Mouse (Mus musculus) urinary bladder, postnatal 36 days (tissue): ENCODE results near the gene I0C0044D17Rik.

Experiments
- DNase-seq, 2 experiments: peaks; one replicate each; pipeline ENCODE4 v3.0.0; 2022; ENCODE audit warnings: low spot score in 2 of 2, mixed read lengths in 1 of 2

The I0C0044D17Rik gene

DNA sequence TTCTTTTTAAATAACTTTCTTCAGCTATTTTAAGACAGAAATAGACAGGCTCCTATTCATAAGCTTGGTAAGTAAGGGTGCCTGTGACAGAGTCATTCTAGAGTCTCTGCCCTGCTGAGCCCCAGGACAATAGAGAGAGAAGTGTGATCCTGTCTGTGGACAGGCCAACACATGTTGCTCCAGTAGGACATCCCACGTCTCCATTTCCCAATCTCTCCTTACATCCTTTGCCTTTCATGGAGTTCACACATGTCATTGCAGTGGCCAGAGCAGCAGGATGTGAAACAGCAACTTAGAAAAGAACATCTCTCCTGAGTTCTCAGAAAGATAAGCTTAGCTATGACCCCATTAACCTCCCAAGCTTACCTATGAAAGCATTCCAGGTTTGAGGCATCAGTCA, 8.1 kb upstream of the I0C0044D17Rik start:
- DNase-seq = no peak

DNA sequence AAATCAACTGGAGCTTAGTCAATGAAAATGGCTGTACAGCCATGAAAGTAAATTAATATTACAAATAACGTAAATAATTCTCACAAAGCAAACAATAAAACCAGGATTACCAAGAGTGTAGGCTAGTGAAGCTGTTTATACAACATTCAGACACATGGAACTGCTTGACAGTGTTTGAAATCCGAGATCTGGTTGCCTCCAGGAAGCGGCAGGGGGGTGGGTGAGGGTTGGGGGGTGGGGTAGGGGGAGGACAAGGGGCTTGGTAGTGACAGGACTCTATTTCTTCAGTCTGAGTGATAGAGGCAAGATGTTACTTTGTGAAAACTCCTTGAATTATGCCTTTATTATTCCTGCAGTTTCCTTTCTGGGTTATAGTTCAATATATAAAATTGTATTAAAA, 3.1 kb upstream of the I0C0044D17Rik start:
- DNase-seq = no peak

GRCm38 (mm10) chr4:98823047-98823446, 593 bp downstream of the I0C0044D17Rik start:
- no peak for DNase-seq

DNA sequence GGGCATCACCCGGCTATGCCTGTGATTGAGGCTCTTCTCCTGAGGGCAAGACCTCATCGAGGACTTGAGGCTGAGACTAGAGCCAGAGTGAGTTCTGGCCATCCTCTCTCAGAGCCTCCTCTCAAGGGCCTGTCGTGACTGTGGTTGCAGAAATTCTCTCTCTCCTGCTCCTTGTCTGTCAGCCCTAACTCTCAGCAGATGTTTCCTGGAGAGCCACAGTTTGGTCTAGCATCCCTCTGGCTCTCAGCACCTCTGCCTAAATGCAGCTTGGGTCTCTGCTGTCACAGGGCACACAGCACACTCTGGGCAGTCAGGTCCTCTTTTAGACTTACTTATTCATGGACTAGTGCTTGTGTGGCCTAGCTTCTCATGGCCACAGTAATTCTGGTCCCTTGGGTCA, 1.2 kb downstream of the I0C0044D17Rik start:
- DNase-seq = no peak

DNA sequence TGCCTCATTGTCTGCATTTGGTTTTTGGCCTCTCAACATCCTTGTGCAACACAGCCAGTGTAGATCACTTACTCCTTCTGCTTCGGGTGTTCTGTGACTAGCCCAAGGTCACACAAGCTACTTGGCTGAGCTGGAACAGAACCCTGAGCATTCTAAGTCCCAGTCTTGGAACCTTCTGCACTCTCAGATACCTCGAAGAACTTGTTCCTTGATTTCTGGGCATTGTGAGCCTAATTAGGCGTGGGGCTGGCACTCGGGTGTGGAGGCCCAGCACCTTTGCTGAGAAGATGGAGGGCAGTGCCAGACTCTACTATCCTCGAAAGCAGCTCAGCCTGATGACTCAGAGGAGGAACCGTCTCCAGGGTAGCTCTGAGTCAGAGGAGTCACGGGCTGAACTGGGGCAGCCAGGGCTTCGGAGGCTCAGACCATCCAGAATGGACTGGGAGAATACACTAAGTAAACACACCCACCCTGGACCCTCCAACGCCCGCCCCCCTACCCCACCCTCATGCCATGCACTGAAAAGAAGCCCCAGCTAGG, 4.4 kb downstream of the I0C0044D17Rik start:
- DNase-seq = peak in 1 of 2 experiments; percentile 15

GRCm38 (mm10) chr4:98817184-98817911, 6.3 kb downstream of the I0C0044D17Rik start, which contains the start of gene Kank4:
Gene Kank4 (minus strand): TSS chr4:98817537.
- DNase-seq = peak; percentile 15 to 59

- no peak for DNase-seq
These were observed 6.8 kb downstream of the I0C0044D17Rik start for GRCm38 (mm10) chr4:98816807-98817183.

DNA sequence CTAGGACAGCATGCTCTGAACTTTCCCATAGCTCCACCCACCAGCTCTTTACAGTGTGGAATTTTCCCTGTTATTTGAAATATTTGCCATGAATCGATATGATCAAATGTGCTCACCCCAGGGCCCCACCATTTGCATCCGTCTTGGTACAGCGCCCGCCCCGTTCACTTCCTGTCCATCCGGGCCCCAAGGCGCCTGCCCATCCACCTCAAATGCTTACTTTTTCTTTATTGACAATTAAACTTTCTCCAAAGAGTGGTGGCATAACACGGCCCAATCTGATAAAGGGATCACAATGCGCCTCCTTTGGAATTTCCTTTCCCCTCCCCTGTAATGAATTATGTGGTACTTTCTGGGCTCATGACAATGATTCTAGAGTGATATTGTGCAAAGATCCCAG, 17.3 kb downstream of the I0C0044D17Rik start:
- no peak for DNase-seq

DNA sequence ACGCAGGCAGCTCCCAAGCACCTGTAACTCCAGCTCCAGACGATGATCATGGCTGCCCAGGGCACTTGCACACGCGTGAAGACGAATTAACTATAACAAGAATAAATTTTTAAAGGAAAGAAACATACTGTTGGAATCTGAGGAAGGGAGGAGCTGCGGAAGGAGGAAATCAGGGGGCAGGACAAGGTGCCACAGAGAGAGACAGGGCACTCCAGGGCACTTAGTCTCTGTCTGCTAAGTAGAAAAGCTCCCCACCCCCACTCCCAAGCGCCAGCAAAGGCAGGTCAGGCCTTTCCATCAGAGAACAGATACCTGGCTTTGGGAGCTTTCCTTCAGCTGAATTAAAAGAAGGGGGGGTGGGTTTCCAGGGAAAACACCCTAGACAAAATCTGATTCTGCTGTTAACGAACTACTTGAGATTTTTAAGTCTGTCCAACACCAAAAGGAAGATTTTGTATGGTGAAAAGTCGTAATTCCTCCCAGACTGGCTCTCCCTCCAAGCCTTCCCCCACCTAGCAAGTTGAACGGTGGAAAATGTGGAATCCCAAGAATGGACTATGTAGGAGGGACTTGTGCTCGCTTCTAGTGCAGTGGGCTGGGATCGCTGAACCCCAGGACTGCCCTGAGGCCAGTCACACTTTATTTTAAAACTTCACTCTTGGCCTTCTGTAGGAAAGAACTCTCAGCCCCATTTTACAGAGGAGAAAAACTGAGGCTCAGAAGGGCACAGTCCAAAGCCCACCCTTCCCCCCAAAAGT, 18.2 kb downstream of the I0C0044D17Rik start:
- no peak for DNase-seq

DNA sequence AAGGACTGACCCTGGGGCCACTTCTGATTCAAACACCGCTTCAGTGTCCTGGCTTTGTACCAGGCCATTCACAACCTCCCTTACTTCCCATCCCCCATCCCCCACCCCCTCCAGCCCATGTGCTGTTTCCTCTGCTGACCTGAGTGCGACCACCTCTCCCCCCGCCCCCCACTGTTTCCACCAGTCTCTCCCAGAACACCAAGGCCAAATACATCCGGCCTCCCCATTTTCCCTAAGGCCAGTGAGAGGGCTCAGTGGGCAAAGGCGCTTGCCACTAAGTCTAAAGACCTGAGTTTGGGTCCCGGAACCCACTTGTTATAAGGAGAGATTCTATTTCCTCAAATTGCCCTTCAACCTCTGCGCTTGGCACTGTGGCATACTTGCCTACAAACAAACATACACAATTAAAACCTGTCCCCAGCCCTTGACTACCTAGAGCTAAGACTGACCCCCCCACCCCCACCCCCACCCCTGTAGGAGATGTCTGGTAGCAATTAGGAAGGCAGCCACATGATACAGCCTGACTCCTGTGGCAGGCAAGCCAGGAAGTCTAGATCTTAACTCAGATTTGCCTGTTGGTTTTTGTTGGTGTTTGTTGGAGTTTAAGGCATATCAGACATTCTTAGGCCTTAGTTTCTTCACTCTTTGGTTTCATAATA, 19.0 kb downstream of the I0C0044D17Rik start:
- no peak for DNase-seq

GRCm38 (mm10) chr4:98801775-98802174, 21.9 kb downstream of the I0C0044D17Rik start:
- DNase-seq = no peak

DNA sequence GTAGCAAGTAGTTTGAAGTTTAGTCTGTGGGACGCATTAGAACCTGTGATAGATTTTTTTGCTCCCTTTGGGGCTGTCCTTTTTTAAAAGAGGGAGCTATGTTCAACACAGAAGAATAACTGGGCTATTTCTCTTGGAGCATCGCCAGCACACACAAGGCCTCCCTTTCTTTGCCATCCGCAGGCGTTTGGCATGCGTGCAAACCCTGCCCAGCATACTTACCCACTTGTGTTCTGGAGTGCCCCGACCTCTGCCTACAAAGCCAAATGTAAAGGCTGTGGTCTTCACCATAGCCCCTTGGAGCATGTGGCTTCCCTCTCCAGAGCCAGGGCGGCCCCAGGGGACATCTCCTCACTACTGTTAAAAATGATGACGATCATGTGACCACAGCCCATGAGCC, 22.8 kb downstream of the I0C0044D17Rik start:
- DNase-seq = no peak

DNA sequence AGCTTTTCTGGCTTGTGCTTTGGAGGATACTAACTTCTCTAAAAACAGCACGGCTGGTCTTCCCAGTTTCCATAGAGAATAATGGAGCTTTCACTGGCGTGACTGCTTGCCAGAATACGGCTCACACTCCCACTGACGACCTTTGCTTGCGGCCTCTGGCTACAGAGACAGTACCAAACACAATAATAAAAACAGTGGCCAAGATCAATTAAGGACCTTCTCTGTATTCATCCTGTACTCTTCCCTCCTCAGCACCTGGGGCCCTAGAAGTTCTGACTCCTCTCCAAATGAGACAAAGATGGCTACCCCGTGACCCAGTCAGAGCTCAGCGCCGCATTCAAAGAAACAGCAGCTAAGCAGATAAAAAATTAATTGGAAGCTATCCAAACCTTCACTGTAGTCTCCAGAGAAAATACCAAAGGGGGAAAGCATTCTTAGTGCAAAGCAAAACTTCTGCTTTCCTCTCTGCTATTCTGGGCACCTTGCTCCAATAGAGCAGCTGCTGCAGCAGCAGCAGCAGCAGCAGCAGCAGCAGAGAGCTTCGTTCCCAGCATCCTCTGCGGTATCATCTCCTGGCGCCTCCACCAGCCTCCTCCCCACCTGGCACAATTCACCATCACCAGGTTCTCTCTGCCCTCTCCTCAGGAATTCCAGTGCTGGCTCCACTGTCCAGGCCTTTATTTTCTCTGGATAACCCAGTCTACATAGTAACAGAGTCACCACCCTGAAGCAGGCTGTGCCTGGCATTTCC, 26.9 kb downstream of the I0C0044D17Rik start:
- DNase-seq = peak in 1 of 2 experiments; percentile 21

- peak in 1 of 2 experiments; percentile 6 for DNase-seq
These were observed 28.4 kb downstream of the I0C0044D17Rik start for GRCm38 (mm10) chr4:98795241-98795640.

DNA sequence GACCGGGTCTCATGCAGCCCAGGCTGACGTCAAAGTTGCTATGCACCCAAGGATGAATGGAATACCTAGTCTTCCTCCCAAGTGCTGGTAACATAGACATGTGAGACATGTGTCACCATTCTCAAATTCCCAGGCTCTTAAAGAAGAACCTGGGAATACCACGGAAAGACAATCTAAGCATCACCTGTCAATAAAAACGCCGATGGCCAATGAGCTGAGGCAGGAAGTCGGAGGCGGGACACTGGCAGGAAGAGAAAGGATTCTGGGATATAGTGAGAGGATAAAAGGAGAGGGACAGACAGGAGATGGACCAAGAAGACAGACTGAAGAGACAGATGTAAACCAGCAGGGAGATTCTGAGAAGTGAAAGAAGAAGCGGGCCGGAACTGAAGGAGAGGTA, 30.2 kb downstream of the I0C0044D17Rik start:
- no peak for DNase-seq

GRCm38 (mm10) chr4:98790721-98791120, 32.9 kb downstream of the I0C0044D17Rik start:
- no peak for DNase-seq

DNA sequence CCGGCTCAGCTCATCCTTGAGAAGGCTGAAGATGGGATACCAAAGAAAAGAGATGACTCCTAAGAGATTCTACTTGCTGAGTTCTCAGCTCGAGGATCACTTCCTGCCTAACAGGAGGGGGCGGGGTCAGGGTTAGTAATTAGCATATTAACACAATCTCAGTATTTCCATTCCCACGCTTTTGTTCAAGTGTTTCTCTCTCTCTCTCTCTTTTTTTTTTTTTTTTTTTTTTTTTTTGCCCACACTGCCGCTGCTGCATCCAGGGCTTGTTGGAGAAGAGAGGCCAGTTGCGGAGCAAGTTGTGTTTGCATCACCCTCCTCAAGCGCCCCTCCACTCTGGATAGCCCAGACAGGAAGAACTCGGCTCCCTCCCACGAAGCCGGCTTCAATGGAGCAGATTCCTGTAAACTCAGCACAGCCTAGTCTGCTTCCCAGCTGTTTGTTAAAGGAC, 33.8 kb downstream of the I0C0044D17Rik start:
- no peak for DNase-seq

GRCm38 (mm10) chr4:98789133-98789765, 34.4 kb downstream of the I0C0044D17Rik start:
- DNase-seq = no peak

GRCm38 (mm10) chr4:98786281-98786680, 37.4 kb downstream of the I0C0044D17Rik start:
- no peak for DNase-seq

DNA sequence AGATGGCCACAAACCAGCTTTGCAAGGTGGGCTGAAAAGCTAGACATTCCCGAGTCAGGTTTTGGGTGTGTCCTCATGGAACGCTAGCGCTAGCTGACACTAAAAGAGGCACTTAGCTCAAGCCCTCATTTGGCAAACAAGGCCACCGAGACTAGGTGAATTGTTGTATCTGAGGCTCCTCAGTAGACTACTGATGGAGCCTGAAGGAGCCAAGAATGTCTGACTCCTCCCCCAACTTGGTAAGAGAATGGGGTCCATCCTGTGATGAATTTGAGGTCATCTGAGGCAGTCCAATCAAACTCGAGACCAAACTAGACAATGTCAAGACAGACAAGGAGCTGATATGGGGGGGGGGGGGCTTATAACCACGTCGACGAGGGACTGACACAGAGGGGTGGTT, 37.8 kb downstream of the I0C0044D17Rik start:
- no peak for DNase-seq

DNA sequence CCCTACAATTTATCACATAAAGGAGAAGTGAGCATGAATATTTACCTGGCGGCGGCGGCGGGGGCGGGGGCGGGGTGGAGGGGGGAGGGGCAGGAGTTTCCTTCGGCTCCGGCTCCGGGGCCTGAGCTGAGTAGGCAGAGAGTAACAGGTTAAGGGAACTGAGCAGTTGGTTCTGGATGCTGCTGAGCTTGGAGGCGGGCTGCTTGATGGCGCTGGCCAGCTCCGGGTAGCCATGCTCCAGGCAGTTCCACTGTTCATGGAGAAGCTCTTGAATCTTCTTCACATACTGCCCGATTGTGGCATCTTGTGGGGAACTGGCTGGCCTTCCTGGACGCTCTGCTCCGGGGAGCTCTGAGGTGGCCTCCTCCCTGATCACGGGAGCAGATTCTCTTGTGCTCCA, 45.4 kb downstream of the I0C0044D17Rik start:
- no peak for DNase-seq
